Mouse (Mus musculus): ENCODE results near the gene Spaca6. TPM values are rescaled to one million over a fixed set of nuclear protein-coding genes. Genes with fewer than 3 reads are reported as not detected.

Spaca6 gene
- polyA plus RNA-seq, 1 experiment from 2014 or later, result 29.6 TPM

GRCm38 (mm10) chr17:17871697-17872096 is 44.7 kb downstream of the Spaca6 start:
- no peak overlapping the region for H3K27ac ChIP-seq
- 81% methylated on average over 2 of the region's 2 CpGs for WGBS
- H3K4me1 ChIP-seq, result no peaks in the 10 kb centered on the region
- no peaks in the 10 kb centered on the region for H3K27me3 ChIP-seq (replicated peaks)
- no peak overlapping the region for H3K4me3 ChIP-seq (replicated peaks)
- H3K36me3 ChIP-seq, result no peaks in the 10 kb centered on the region
- no peak for ATAC-seq (ENCODE audit: insufficient read depth, low FRiP score, low read depth)
- H3K9ac ChIP-seq, result no peak overlapping the region
- H3K4me2 ChIP-seq, result no peak overlapping the region
- H3K9me3 ChIP-seq, result no peaks in the 10 kb centered on the region

- Histone ChIP-seq H3K4me1 (no peaks in the 10 kb centered on the region), H3K4me3 (replicated peaks) (no peak overlapping the region), H3K9ac (no peak overlapping the region), H3K9me3 (no peaks in the 10 kb centered on the region), H3K27ac (no peak overlapping the region), H3K36me3 (no peaks in the 10 kb centered on the region), H3K4me2 (no peak overlapping the region), H3K27me3 (replicated peaks) (no peaks in the 10 kb centered on the region)
- WGBS, result 70% methylated on average over 1 of the region's 1 CpGs
- no peak for ATAC-seq (ENCODE audit: insufficient read depth, low FRiP score, low read depth)
Observed at GRCm38 (mm10) chr17:17879347-17879746, 52.4 kb downstream of the Spaca6 start.

GRCm38 (mm10) chr17:17882672-17883071 is 55.7 kb downstream of the Spaca6 start:
- Histone ChIP-seq H3K9me3 (no peaks in the 10 kb centered on the region), H3K4me1 (no peaks in the 10 kb centered on the region), H3K9ac (no peak overlapping the region), H3K27ac (no peak overlapping the region), H3K4me2 (no peak overlapping the region), H3K36me3 (no peaks in the 10 kb centered on the region), H3K27me3 (replicated peaks) (no peaks in the 10 kb centered on the region), H3K4me3 (replicated peaks) (no peak overlapping the region)
- no peak for ATAC-seq (ENCODE audit: insufficient read depth, low FRiP score, low read depth)
- 65% methylated on average over 3 of the region's 3 CpGs for WGBS

DNA sequence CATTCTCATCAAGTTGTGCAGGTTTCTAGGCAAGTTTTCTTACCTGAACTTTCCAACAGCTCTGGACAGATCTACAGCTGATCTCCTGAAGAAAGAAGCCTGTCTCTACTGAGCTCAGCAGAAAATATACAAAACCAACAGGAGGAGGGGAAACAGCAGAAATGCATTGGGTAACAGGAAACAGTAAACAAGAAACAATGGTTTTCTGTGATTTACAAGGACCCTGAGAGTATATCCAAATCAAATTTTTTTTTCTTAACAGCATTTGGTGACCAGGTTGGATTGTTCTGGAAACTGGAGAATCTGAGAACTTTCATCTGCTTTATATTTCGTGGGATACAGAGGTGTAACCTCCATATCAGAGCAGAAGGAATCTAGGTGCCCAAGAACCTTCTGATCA is 56.9 kb downstream of the Spaca6 start, which contains the start of gene Fpr1:
Gene Fpr1 (minus strand): TSS at position 101 of the 400 bp plus-strand sequence.
- Histone ChIP-seq H3K27ac (no peak within 1 kb of the TSS), H3K9ac (no peak within 1 kb of the TSS), H3K4me2 (no peak within 1 kb of the TSS), H3K27me3 (replicated peaks) (no peaks in the 10 kb centered on the region), H3K9me3 (no peaks in the 10 kb centered on the region), H3K36me3 (no peaks in the 10 kb centered on the region), H3K4me1 (no peaks in the 10 kb centered on the region), H3K4me3 (replicated peaks) (no peak within 1 kb of the TSS)
- 70% methylated on average over 1 of the region's 1 CpGs for WGBS
- ATAC-seq (ENCODE audit: insufficient read depth, low FRiP score, low read depth), result no peak

GRCm38 (mm10) chr17:17887774-17888248 is 60.9 kb downstream of the Spaca6 start, which contains the start of the genes Fpr2 and Fpr3:
Gene Fpr2, plus strand, starts transcription at chr17:17887824.
Gene Fpr3, plus strand, starts transcription at chr17:17887852.
- H3K36me3 ChIP-seq, result no peaks in the 10 kb centered on the region
- 46% methylated on average over 1 of the region's 1 CpGs for WGBS
- no peaks in the 10 kb centered on the region for H3K27me3 ChIP-seq (replicated peaks)
- H3K4me3 ChIP-seq (replicated peaks), result no peak within 1 kb of the TSS
- ATAC-seq (ENCODE audit: insufficient read depth, low FRiP score, low read depth), result no peak
- H3K9ac ChIP-seq, result no peak within 1 kb of the TSS
- H3K4me2 ChIP-seq, result no peak within 1 kb of the TSS
- H3K9me3 ChIP-seq, result no peaks in the 10 kb centered on the region
- H3K4me1 ChIP-seq, result no peaks in the 10 kb centered on the region
- H3K27ac ChIP-seq, result no peak within 1 kb of the TSS

DNA sequence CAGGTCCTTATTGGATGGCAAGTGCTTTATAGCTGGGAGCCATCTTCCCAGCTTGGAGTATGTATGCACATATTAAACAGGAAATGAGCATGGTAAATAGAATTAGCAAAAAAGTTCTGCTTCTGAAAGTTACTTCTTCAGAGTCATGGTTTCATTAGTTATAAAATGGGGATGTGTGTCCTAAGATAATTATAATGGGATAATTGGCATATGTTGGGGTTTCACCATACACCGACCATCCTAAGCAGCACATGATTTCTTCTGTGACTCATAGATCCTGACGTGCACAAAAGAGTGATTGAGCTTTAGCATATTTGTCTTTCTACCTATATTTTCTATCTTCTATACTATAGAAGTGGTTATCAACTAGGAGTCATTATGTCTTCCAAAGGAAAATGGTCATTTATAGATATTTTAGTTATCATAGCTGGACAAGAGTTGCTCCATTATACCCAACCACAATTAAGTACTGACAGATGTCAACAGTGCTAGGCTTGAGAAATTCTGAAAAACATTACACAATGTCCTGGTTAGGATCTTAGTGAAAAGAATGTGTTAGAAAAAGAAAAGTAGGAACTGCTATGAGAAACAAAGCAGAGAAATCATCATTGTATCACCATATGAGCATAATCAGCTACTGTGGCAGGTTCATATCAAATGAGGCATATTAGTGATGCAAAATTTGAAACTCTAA is 62.9 kb downstream of the Spaca6 start:
- ATAC-seq (ENCODE audit: insufficient read depth, low FRiP score, low read depth), result no peak
- Histone ChIP-seq H3K9me3 (no peaks in the 10 kb centered on the region), H3K9ac (no peak overlapping the region), H3K36me3 (no peaks in the 10 kb centered on the region), H3K4me1 (no peaks in the 10 kb centered on the region), H3K27ac (no peak overlapping the region), H3K4me3 (replicated peaks) (no peak overlapping the region), H3K27me3 (replicated peaks) (no peaks in the 10 kb centered on the region), H3K4me2 (no peak overlapping the region)
- 85% methylated on average over 2 of the region's 2 CpGs for WGBS

MicroRNA genes within 50 kb of the gene (microRNA counts, 519-probe panel; counts per million panel counts)
- 4,090 counts per million, percentile 96 among the panel's probes with 10 or more counts for microRNA mmu-let-7e
- microRNA mmu-miR-125a-3p, result 2,815 counts per million, percentile 70 among the panel's probes with 10 or more counts
- 4,262 counts per million, percentile 97 among the panel's probes with 10 or more counts for microRNA mmu-miR-125a-5p
- 3,505 counts per million, percentile 88 among the panel's probes with 10 or more counts for microRNA mmu-miR-99b

Small RNA genes lying within 50 kb of the gene (microRNA-seq; reads per million reads assigned to microRNA genes)
- gene Gm25927 (not detected), gene Mir125a (4,531 reads per million, percentile 88 among the genes with 10 or more reads in this experiment), gene Mir99b (19,339 reads per million, percentile 97 among the genes with 10 or more reads in this experiment), gene Mirlet7e (not detected)

Other genes with a start within 250 kb of the Spaca6 start
- gene Lnpep, start 202.1 kb upstream of the Spaca6 start, polyA plus RNA-seq (2015; fragmentation: Nextera tagmentation; extraction: Ambion mirVana), result 8.9 and 9.2 TPM in 2 replicates
- gene Vmn2r90, start 123.4 kb upstream of the Spaca6 start, polyA plus RNA-seq (2015; fragmentation: Nextera tagmentation; extraction: Ambion mirVana), result not detected in 2 replicates
- 1.1 and 1.2 TPM in 2 replicates for gene Has1, start 28.0 kb downstream of the Spaca6 start, polyA plus RNA-seq (2015; fragmentation: Nextera tagmentation; extraction: Ambion mirVana)
- gene Fpr1, start 56.8 kb downstream of the Spaca6 start, polyA plus RNA-seq (2015; fragmentation: Nextera tagmentation; extraction: Ambion mirVana), result 2.0 and 2.1 TPM in 2 replicates
- gene Fpr2, start 60.7 kb downstream of the Spaca6 start, polyA plus RNA-seq (2015; fragmentation: Nextera tagmentation; extraction: Ambion mirVana), result 2.0 and 2.5 TPM in 2 replicates
- not detected in 2 replicates for gene Fpr3, start 60.7 kb downstream of the Spaca6 start, polyA plus RNA-seq (2015; fragmentation: Nextera tagmentation; extraction: Ambion mirVana)
- not detected in 2 replicates for gene Fpr-rs4, start 194.6 kb downstream of the Spaca6 start, polyA plus RNA-seq (2015; fragmentation: Nextera tagmentation; extraction: Ambion mirVana)
- not detected in 2 replicates for gene Vmn2r124, start 222.3 kb downstream of the Spaca6 start, polyA plus RNA-seq (2015; fragmentation: Nextera tagmentation; extraction: Ambion mirVana)

All from stomach, embryonic 15.5 days (tissue).